Mouse (Mus musculus): ENCODE results near the gene Fut2. TPM values are rescaled to one million over a fixed set of nuclear protein-coding genes. Genes with fewer than 3 reads are reported as not detected.

Fut2 gene
- polyA plus RNA-seq, 1 experiment: not detected

GRCm38 (mm10) chr7:45628364-45629294 lies 37.6 kb downstream of the Fut2 start:
- H3K27ac ChIP-seq (ENCODE audit: insufficient read depth, low read length): no peak overlapping the region
- TF ChIP-seq CTCF (IDR thresholded peaks at IDR 0.05; ENCODE audit: borderline replicate concordance, insufficient read depth, low read length): peak; percentile 77
- peak; percentile 68 for TF ChIP-seq POLR2A (IDR thresholded peaks at IDR 0.05; ENCODE audit: low read depth, low read length)
- peak overlapping the region; percentile 17; the same call in 1 of the 2 replicates for H3K4me3 ChIP-seq (ENCODE audit: insufficient read depth, low read length)
- no peaks in the 10 kb centered on the region for H3K4me1 ChIP-seq (ENCODE audit: control insufficient read depth, insufficient read depth, low read length)

DNA sequence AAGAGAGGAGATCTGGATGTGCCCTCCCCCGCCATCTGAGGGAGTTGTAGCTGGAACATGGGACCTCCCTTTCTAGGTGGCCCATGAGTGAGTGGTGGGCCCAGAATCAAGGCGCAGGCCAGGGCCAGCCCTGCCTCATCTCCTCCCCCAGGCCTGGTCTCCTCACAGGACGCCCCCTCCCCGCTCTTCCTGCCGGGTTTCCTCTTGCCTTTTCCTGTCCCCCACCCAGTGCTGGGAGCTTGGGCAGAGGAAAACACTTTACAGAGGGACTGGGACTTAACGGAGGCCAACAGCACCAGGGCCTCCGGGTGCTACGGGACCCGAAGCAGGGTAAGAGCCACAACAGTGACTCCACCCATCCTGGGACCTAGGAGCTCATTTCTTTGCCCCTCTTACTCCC lies 38.9 kb downstream of the Fut2 start, which contains the start of gene Rasip1:
Gene Rasip1 (plus strand): TSS at position 228 of the 400 bp plus-strand sequence.
- Histone ChIP-seq H3K4me1 (ENCODE audit: control insufficient read depth, insufficient read depth, low read length) (no peaks in the 10 kb centered on the region), H3K27ac (ENCODE audit: insufficient read depth, low read length) (no peak within 1 kb of the TSS), H3K4me3 (ENCODE audit: insufficient read depth, low read length) (peak within 1 kb of the TSS; percentile 17; the same call in 1 of the 2 replicates)
- TF ChIP-seq CTCF (IDR thresholded peaks at IDR 0.05; ENCODE audit: borderline replicate concordance, insufficient read depth, low read length): no peak
- TF ChIP-seq POLR2A (IDR thresholded peaks at IDR 0.05; ENCODE audit: low read depth, low read length): no peak

DNA sequence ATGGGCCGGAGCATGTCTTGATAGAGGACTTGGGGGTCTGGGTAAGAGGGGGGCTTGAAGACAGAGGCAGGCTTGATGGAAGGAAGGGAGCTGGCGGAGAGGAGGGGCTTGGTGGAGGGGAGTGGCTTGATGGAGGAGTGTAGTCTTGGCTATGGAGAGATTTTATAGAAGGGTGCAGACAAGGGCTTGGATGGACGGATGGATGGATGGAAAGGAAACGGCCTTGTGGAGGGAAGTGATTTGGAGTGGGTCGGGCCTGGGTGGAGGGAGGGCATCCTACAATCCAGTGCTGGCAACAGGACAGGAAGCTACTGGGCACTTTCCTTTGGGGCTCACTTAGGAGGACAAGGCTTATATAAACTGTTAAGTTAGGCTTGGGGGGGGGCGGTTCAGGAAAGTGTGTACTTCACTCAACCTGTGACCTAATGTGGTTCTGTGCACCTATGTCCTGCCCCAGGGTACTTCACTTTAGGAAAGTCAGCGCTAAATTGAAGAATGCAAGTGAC lies 39.6 kb downstream of the Fut2 start:
- Histone ChIP-seq H3K27ac (ENCODE audit: insufficient read depth, low read length) (no peak overlapping the region), H3K4me3 (ENCODE audit: insufficient read depth, low read length) (no peak overlapping the region), H3K4me1 (ENCODE audit: control insufficient read depth, insufficient read depth, low read length) (no peaks in the 10 kb centered on the region)
- TF ChIP-seq POLR2A (IDR thresholded peaks at IDR 0.05; ENCODE audit: low read depth, low read length) (no peak), CTCF (IDR thresholded peaks at IDR 0.05; ENCODE audit: borderline replicate concordance, insufficient read depth, low read length) (no peak)

DNA sequence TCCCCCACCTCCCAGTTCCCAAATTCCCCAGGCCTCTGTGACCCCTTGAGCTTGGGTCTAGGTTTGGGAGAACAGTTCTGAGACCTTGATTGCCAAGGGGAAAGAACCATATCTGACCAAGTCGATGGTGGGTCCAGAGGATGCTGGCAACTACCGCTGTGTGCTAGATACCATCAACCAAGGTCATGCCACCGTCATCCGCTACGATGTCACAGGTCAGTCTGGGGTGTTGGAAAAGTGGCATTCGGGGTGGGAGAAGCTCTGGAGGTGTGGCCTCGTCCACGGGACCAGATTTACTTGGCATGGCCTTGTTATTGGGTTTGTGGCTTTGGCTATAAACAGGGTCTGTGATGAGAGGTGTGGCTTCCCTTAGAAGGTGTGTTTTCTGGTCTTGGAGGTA lies 40.7 kb downstream of the Fut2 start:
- Histone ChIP-seq H3K4me1 (ENCODE audit: control insufficient read depth, insufficient read depth, low read length) (no peaks in the 10 kb centered on the region), H3K27ac (ENCODE audit: insufficient read depth, low read length) (no peak overlapping the region), H3K4me3 (ENCODE audit: insufficient read depth, low read length) (no peak overlapping the region)
- TF ChIP-seq POLR2A (IDR thresholded peaks at IDR 0.05; ENCODE audit: low read depth, low read length): no peak
- TF ChIP-seq CTCF (IDR thresholded peaks at IDR 0.05; ENCODE audit: borderline replicate concordance, insufficient read depth, low read length): no peak

GRCm38 (mm10) chr7:45624718-45625117 lies 41.5 kb downstream of the Fut2 start:
- Histone ChIP-seq H3K4me3 (ENCODE audit: insufficient read depth, low read length) (no peak overlapping the region), H3K27ac (ENCODE audit: insufficient read depth, low read length) (no peak overlapping the region), H3K4me1 (ENCODE audit: control insufficient read depth, insufficient read depth, low read length) (no peaks in the 10 kb centered on the region)
- no peak for TF ChIP-seq POLR2A (IDR thresholded peaks at IDR 0.05; ENCODE audit: low read depth, low read length)

DNA sequence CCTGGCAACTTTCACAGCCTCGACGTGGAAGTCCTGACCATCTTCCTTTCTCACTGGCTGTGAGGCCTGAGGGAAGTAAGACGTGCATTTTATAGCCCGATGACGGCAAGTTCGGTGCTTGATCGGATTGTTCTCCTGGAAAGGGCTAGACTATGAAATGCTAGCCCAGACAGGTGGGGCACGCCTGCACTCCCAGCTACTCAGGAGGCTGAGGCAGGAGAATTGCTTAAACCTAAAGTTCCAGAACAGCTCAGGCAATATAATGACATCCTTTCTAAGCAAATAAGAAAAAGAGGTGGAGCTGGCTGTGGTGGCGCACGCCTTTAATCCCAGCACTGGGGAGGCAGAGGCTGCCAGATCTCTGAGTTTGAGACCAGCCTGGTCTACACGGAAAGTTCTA lies 42.7 kb downstream of the Fut2 start:
- Histone ChIP-seq H3K4me1 (ENCODE audit: control insufficient read depth, insufficient read depth, low read length) (no peaks in the 10 kb centered on the region), H3K27ac (ENCODE audit: insufficient read depth, low read length) (no peak overlapping the region), H3K4me3 (ENCODE audit: insufficient read depth, low read length) (no peak overlapping the region)
- TF ChIP-seq POLR2A (IDR thresholded peaks at IDR 0.05; ENCODE audit: low read depth, low read length): no peak
- TF ChIP-seq CTCF (IDR thresholded peaks at IDR 0.05; ENCODE audit: borderline replicate concordance, insufficient read depth, low read length): no peak

- TF ChIP-seq POLR2A (IDR thresholded peaks at IDR 0.05; ENCODE audit: low read depth, low read length): no peak
- no peak for TF ChIP-seq CTCF (IDR thresholded peaks at IDR 0.05; ENCODE audit: borderline replicate concordance, insufficient read depth, low read length)
- H3K27ac ChIP-seq (ENCODE audit: insufficient read depth, low read length): no peak within 1 kb of the TSS
- H3K4me3 ChIP-seq (ENCODE audit: insufficient read depth, low read length): no peak within 1 kb of the TSS
- H3K4me1 ChIP-seq (ENCODE audit: control insufficient read depth, insufficient read depth, low read length): peaks cover 2% of the 10 kb centered on the region; the same call in 1 of the 2 replicates
Observed at GRCm38 (mm10) chr7:45621443-45621842, 44.8 kb downstream of the Fut2 start, which contains the start of gene Izumo1. Izumo1 (plus strand) TSS chr7:45621811.

DNA sequence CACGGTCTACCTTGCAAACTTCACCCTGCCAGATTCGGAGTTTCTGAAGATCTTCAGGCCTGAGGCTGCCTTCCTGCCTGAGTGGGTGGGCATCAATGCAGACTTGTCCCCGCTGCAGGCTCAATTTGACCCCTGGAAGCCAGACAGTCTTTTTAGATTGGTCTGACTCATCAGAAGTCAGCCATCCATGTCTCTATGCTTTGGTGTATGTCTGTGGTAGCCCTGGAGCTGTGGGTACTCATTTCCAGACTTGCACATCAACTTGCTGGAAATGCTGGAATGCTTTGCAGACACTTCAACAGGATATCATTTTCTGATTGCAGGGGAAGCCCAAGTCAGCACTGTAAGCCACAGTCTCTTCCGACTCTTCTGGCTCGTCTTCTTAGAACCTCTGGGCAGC lies 46.6 kb downstream of the Fut2 start:
- H3K27ac ChIP-seq (ENCODE audit: insufficient read depth, low read length): no peak overlapping the region
- peaks cover 2% of the 10 kb centered on the region; the same call in 1 of the 2 replicates for H3K4me1 ChIP-seq (ENCODE audit: control insufficient read depth, insufficient read depth, low read length)
- H3K4me3 ChIP-seq (ENCODE audit: insufficient read depth, low read length): no peak overlapping the region
- TF ChIP-seq POLR2A (IDR thresholded peaks at IDR 0.05; ENCODE audit: low read depth, low read length): no peak
- TF ChIP-seq CTCF (IDR thresholded peaks at IDR 0.05; ENCODE audit: borderline replicate concordance, insufficient read depth, low read length): no peak

- Histone ChIP-seq H3K27ac (ENCODE audit: insufficient read depth, low read length) (no peak overlapping the region), H3K4me3 (ENCODE audit: insufficient read depth, low read length) (no peak overlapping the region)
- TF ChIP-seq CTCF (IDR thresholded peaks at IDR 0.05; ENCODE audit: borderline replicate concordance, insufficient read depth, low read length): no peak
- no peak for TF ChIP-seq POLR2A (IDR thresholded peaks at IDR 0.05; ENCODE audit: low read depth, low read length)
Observed at GRCm38 (mm10) chr7:45618316-45618715, 47.9 kb downstream of the Fut2 start.

More at GRCm38 (mm10) chr7:45618316-45618715, 47.9 kb downstream of the Fut2 start:
- H3K4me1 ChIP-seq (ENCODE audit: control insufficient read depth, insufficient read depth, low read length): peaks cover 2% of the 10 kb centered on the region; the same call in 1 of the 2 replicates
